Mouse (Mus musculus): ENCODE data around the gene Edc4.

- TF ChIP-seq ZC3H11A (IDR thresholded peaks at IDR 0.05; ENCODE audit: borderline replicate concordance, low read depth, low read length) (no peak), ZNF384 (IDR thresholded peaks at IDR 0.05; ENCODE audit: low read depth, low read length) (no peak)
These were observed 9.2 kb downstream of the Edc4 start for GRCm38 (mm10) chr8:105889756-105890465.

Data from ES-E14 (cell line).